Mouse (Mus musculus): ENCODE data around the gene Slc16a10. TPM values are rescaled to one million over a fixed set of nuclear protein-coding genes. Genes with fewer than 3 reads are reported as not detected.

The Slc16a10 gene
- polyA plus RNA-seq, 1 experiment from 2014 or later = 2.2 TPM

GRCm38 (mm10) chr10:40090504-40091428 lies 51.3 kb downstream of the Slc16a10 start:
- H3K4me1 ChIP-seq (ENCODE audit: control insufficient read depth, insufficient read depth, low read length) = no peaks in the 10 kb centered on the region
- no peaks in the 10 kb centered on the region for H3K36me3 ChIP-seq (ENCODE audit: control insufficient read depth, insufficient read depth, low read length)
- H3K4me2 ChIP-seq (ENCODE audit: low read length) = no peak overlapping the region
- H3K9ac ChIP-seq (ENCODE audit: low read length) = no peak overlapping the region
- no peak for ATAC-seq
- H3K27ac ChIP-seq (ENCODE audit: low read depth, low read length) = no peak overlapping the region
- no peaks in the 10 kb centered on the region for H3K27me3 ChIP-seq (replicated peaks; ENCODE audit: control insufficient read depth, insufficient read depth, low read length)
- 81% methylated on average over 11 of the region's 11 CpGs for WGBS
- peak; percentile 21 for DNase-seq (ENCODE audit: low spot score)
- H3K9me3 ChIP-seq (replicated peaks; ENCODE audit: control insufficient read depth, low read length) = no peaks in the 10 kb centered on the region
- H3K4me3 ChIP-seq (ENCODE audit: low read depth, low read length) = no peak overlapping the region

GRCm38 (mm10) chr10:40084332-40085093 lies 57.5 kb downstream of the Slc16a10 start:
- no peak overlapping the region for H3K4me2 ChIP-seq (ENCODE audit: low read length)
- ATAC-seq (no peak), DNase-seq (ENCODE audit: low spot score) (peak; percentile 34)
- H3K36me3 ChIP-seq (ENCODE audit: control insufficient read depth, insufficient read depth, low read length) = no peaks in the 10 kb centered on the region
- no peaks in the 10 kb centered on the region for H3K27me3 ChIP-seq (replicated peaks; ENCODE audit: control insufficient read depth, insufficient read depth, low read length)
- H3K9ac ChIP-seq (ENCODE audit: low read length) = no peak overlapping the region
- H3K4me1 ChIP-seq (ENCODE audit: control insufficient read depth, insufficient read depth, low read length) = no peaks in the 10 kb centered on the region
- H3K4me3 ChIP-seq (ENCODE audit: low read depth, low read length) = no peak overlapping the region
- 64% methylated on average over 12 of the region's 12 CpGs for WGBS
- H3K9me3 ChIP-seq (replicated peaks; ENCODE audit: control insufficient read depth, low read length) = no peaks in the 10 kb centered on the region
- H3K27ac ChIP-seq (ENCODE audit: low read depth, low read length) = no peak overlapping the region

- Histone ChIP-seq H3K27me3 (replicated peaks; ENCODE audit: control insufficient read depth, insufficient read depth, low read length) (no peaks in the 10 kb centered on the region), H3K4me2 (ENCODE audit: low read length) (no peak overlapping the region), H3K4me3 (ENCODE audit: low read depth, low read length) (no peak overlapping the region), H3K36me3 (ENCODE audit: control insufficient read depth, insufficient read depth, low read length) (no peaks in the 10 kb centered on the region), H3K4me1 (ENCODE audit: control insufficient read depth, insufficient read depth, low read length) (no peaks in the 10 kb centered on the region), H3K27ac (ENCODE audit: low read depth, low read length) (no peak overlapping the region), H3K9me3 (replicated peaks; ENCODE audit: control insufficient read depth, low read length) (no peaks in the 10 kb centered on the region), H3K9ac (ENCODE audit: low read length) (no peak overlapping the region)
- DNase-seq (ENCODE audit: low spot score) = no peak
- 86% methylated on average over 4 of the region's 4 CpGs for WGBS
- ATAC-seq = no peak
These were observed 58.5 kb downstream of the Slc16a10 start for GRCm38 (mm10) chr10:40083556-40083955.

GRCm38 (mm10) chr10:40082668-40083067 lies 59.4 kb downstream of the Slc16a10 start:
- Histone ChIP-seq H3K9me3 (replicated peaks; ENCODE audit: control insufficient read depth, low read length) (no peaks in the 10 kb centered on the region), H3K36me3 (ENCODE audit: control insufficient read depth, insufficient read depth, low read length) (no peaks in the 10 kb centered on the region), H3K4me1 (ENCODE audit: control insufficient read depth, insufficient read depth, low read length) (no peaks in the 10 kb centered on the region), H3K27me3 (replicated peaks; ENCODE audit: control insufficient read depth, insufficient read depth, low read length) (no peaks in the 10 kb centered on the region), H3K9ac (ENCODE audit: low read length) (no peak overlapping the region), H3K4me2 (ENCODE audit: low read length) (no peak overlapping the region), H3K27ac (ENCODE audit: low read depth, low read length) (no peak overlapping the region), H3K4me3 (ENCODE audit: low read depth, low read length) (no peak overlapping the region)
- WGBS = 88% methylated on average over 7 of the region's 7 CpGs
- DNase-seq (ENCODE audit: low spot score) (no peak), ATAC-seq (no peak)

GRCm38 (mm10) chr10:40080533-40080932 lies 61.5 kb downstream of the Slc16a10 start:
- Histone ChIP-seq H3K4me3 (ENCODE audit: low read depth, low read length) (no peak overlapping the region), H3K27me3 (replicated peaks; ENCODE audit: control insufficient read depth, insufficient read depth, low read length) (no peaks in the 10 kb centered on the region), H3K4me2 (ENCODE audit: low read length) (no peak overlapping the region), H3K9me3 (replicated peaks; ENCODE audit: control insufficient read depth, low read length) (no peaks in the 10 kb centered on the region), H3K4me1 (ENCODE audit: control insufficient read depth, insufficient read depth, low read length) (no peaks in the 10 kb centered on the region), H3K36me3 (ENCODE audit: control insufficient read depth, insufficient read depth, low read length) (no peaks in the 10 kb centered on the region), H3K27ac (ENCODE audit: low read depth, low read length) (no peak overlapping the region), H3K9ac (ENCODE audit: low read length) (no peak overlapping the region)
- no peak for ATAC-seq
- no peak for DNase-seq (ENCODE audit: low spot score)
- WGBS = 85% methylated on average over 10 of the region's 10 CpGs

GRCm38 (mm10) chr10:40079256-40079655 lies 62.8 kb downstream of the Slc16a10 start:
- Histone ChIP-seq H3K9me3 (replicated peaks; ENCODE audit: control insufficient read depth, low read length) (no peaks in the 10 kb centered on the region), H3K27ac (ENCODE audit: low read depth, low read length) (no peak overlapping the region), H3K36me3 (ENCODE audit: control insufficient read depth, insufficient read depth, low read length) (no peaks in the 10 kb centered on the region), H3K4me3 (ENCODE audit: low read depth, low read length) (no peak overlapping the region), H3K4me1 (ENCODE audit: control insufficient read depth, insufficient read depth, low read length) (no peaks in the 10 kb centered on the region), H3K9ac (ENCODE audit: low read length) (no peak overlapping the region), H3K27me3 (replicated peaks; ENCODE audit: control insufficient read depth, insufficient read depth, low read length) (no peaks in the 10 kb centered on the region), H3K4me2 (ENCODE audit: low read length) (no peak overlapping the region)
- 97% methylated on average over 2 of the region's 2 CpGs for WGBS
- DNase-seq (ENCODE audit: low spot score) (no peak), ATAC-seq (no peak)

- Histone ChIP-seq H3K4me1 (ENCODE audit: control insufficient read depth, insufficient read depth, low read length) (no peaks in the 10 kb centered on the region), H3K36me3 (ENCODE audit: control insufficient read depth, insufficient read depth, low read length) (no peaks in the 10 kb centered on the region), H3K9ac (ENCODE audit: low read length) (no peak overlapping the region), H3K27me3 (replicated peaks; ENCODE audit: control insufficient read depth, insufficient read depth, low read length) (no peaks in the 10 kb centered on the region), H3K27ac (ENCODE audit: low read depth, low read length) (no peak overlapping the region), H3K4me2 (ENCODE audit: low read length) (no peak overlapping the region), H3K9me3 (replicated peaks; ENCODE audit: control insufficient read depth, low read length) (no peaks in the 10 kb centered on the region), H3K4me3 (ENCODE audit: low read depth, low read length) (no peak overlapping the region)
- DNase-seq (ENCODE audit: low spot score) (no peak), ATAC-seq (no peak)
- WGBS = 87% methylated on average over 6 of the region's 6 CpGs
These were observed 64.1 kb downstream of the Slc16a10 start for GRCm38 (mm10) chr10:40077960-40078353.

GRCm38 (mm10) chr10:40077346-40077959 lies 64.6 kb downstream of the Slc16a10 start:
- no peak for DNase-seq (ENCODE audit: low spot score)
- no peaks in the 10 kb centered on the region for H3K4me1 ChIP-seq (ENCODE audit: control insufficient read depth, insufficient read depth, low read length)
- H3K9ac ChIP-seq (ENCODE audit: low read length) = no peak overlapping the region
- ATAC-seq = no peak
- no peaks in the 10 kb centered on the region for H3K9me3 ChIP-seq (replicated peaks; ENCODE audit: control insufficient read depth, low read length)
- H3K27me3 ChIP-seq (replicated peaks; ENCODE audit: control insufficient read depth, insufficient read depth, low read length) = no peaks in the 10 kb centered on the region
- no peak overlapping the region for H3K4me3 ChIP-seq (ENCODE audit: low read depth, low read length)
- no peaks in the 10 kb centered on the region for H3K36me3 ChIP-seq (ENCODE audit: control insufficient read depth, insufficient read depth, low read length)
- H3K4me2 ChIP-seq (ENCODE audit: low read length) = no peak overlapping the region
- WGBS = 92% methylated on average over 4 of the region's 4 CpGs
- no peak overlapping the region for H3K27ac ChIP-seq (ENCODE audit: low read depth, low read length)
